Mouse (Mus musculus) CH12.LX (cell line): ENCODE data around the gene Ssbp3. TPM values are rescaled to one million over a fixed set of nuclear protein-coding genes. Genes with fewer than 3 reads are reported as not detected.

Experiments used
- DNase-seq: peaks from one replicate; pipeline ENCODE4 v3.0.0-alpha.2; 2013; ENCODE audit errors: extremely low read depth
- H3K27ac ChIP-seq: 2 replicates; pipeline ENCODE4 v1.5.1; 2012; ENCODE audit warnings: low read depth, mild to moderate bottlenecking, control low read depth, moderate library complexity; ENCODE audit not compliant: insufficient read depth
- H3K27me3 ChIP-seq: replicated peaks from 2 replicates; pipeline ENCODE3; 2012; ENCODE audit warnings: inconsistent platforms
- H3K36me3 ChIP-seq, 2 experiments: replicated peaks in 1 of 2; 2 replicates each; pipeline versions ENCODE3 to v1.6.1; 2012; ENCODE audit warnings: inconsistent platforms in 1 of 2, low read length in 1 of 2, mild to moderate bottlenecking in 1 of 2, mixed read lengths in 1 of 2, moderate library complexity in 1 of 2; ENCODE audit not compliant: control insufficient read depth in 1 of 2, insufficient read depth in 1 of 2
- H3K4me1 ChIP-seq, 2 experiments: 2 replicates each; pipeline ENCODE4 v1.6.1; 2012; ENCODE audit warnings: inconsistent platforms in 1 of 2, moderate library complexity in 1 of 2; ENCODE audit not compliant: insufficient read depth in 2 of 2, control insufficient read depth in 1 of 2
- H3K4me2 ChIP-seq: 2 replicates; pipeline ENCODE4 v1.6.1; 2012; ENCODE audit warnings: low read depth, mild to moderate bottlenecking, control low read depth; ENCODE audit not compliant: poor library complexity, insufficient read depth, severe bottlenecking
- H3K4me3 ChIP-seq, 3 experiments: fragments of 150-350 bp in 1 of 3; sonication (generic) in 1 of 3; replicated peaks in 1 of 3; 2 replicates each; pipeline versions ENCODE3 to v1.5.1; 2011 to 2012; ENCODE audit warnings: low read depth in 2 of 3, low read length in 2 of 3, mild to moderate bottlenecking in 2 of 3, moderate library complexity in 2 of 3, control low read depth in 1 of 3, improper control_type of control experiment in 1 of 3, inconsistent platforms in 1 of 3, mixed read lengths in 1 of 3; ENCODE audit not compliant: poor library complexity in 1 of 3
- H3K79me2 ChIP-seq: replicated peaks from 2 replicates; pipeline ENCODE4 v1.6.1; 2012; ENCODE audit warnings: mild to moderate bottlenecking, moderate library complexity; ENCODE audit not compliant: control insufficient read depth, poor library complexity, insufficient read depth, severe bottlenecking; ENCODE audit errors: extremely low read depth
- H3K9ac ChIP-seq: 2 replicates; pipeline ENCODE4 v1.6.1; 2012; ENCODE audit warnings: low read depth, mild to moderate bottlenecking, control low read depth, moderate library complexity; ENCODE audit not compliant: insufficient read depth
- H3K9me3 ChIP-seq: replicated peaks from 2 replicates; pipeline ENCODE3; 2012; ENCODE audit warnings: low read length, inconsistent platforms, mixed read lengths
- CHD1 ChIP-seq: IDR thresholded peaks from 2 replicates; pipeline ENCODE4 v1.6.1; 2012; ENCODE audit warnings: low read depth, low read length, improper control_type of control experiment, inconsistent platforms
- CHD2 ChIP-seq: IDR thresholded peaks from 2 replicates; pipeline ENCODE4 v1.6.1; 2011; ENCODE audit warnings: low read length, improper control_type of control experiment
- E2F4 ChIP-seq: IDR thresholded peaks from 2 replicates; pipeline ENCODE4 v1.6.1; 2011; ENCODE audit warnings: low read depth, low read length, improper control_type of control experiment; ENCODE audit not compliant: insufficient replicate concordance
- ELF1 ChIP-seq: IDR thresholded peaks from 2 replicates; pipeline ENCODE4 v1.6.1; 2014; ENCODE audit warnings: low read depth, mild to moderate bottlenecking, inconsistent platforms, low read length, improper control_type of control experiment
- EP300 ChIP-seq: IDR thresholded peaks from 2 replicates; pipeline ENCODE4 v1.6.1; 2011; ENCODE audit warnings: low read length, improper control_type of control experiment
- ETS1 ChIP-seq: conservative IDR thresholded peaks from 2 replicates; pipeline ENCODE4 v1.6.1; 2012; ENCODE audit warnings: low read depth, mild to moderate bottlenecking, inconsistent platforms, low read length, improper control_type of control experiment, moderate library complexity
- IRF4 ChIP-seq: IDR thresholded peaks from 2 replicates; pipeline ENCODE4 v1.6.1; 2014; ENCODE audit warnings: low read depth, mild to moderate bottlenecking, inconsistent platforms, low read length, improper control_type of control experiment
- JUN ChIP-seq: IDR thresholded peaks from 2 replicates; pipeline ENCODE4 v1.6.1; 2011; ENCODE audit warnings: low read depth, mild to moderate bottlenecking, low read length, improper control_type of control experiment, moderate library complexity; ENCODE audit not compliant: insufficient read depth
- JUND ChIP-seq: conservative IDR thresholded peaks from 2 replicates; pipeline ENCODE4 v1.6.1; 2011; ENCODE audit warnings: low read depth, low read length, improper control_type of control experiment
- KAT2A ChIP-seq: IDR thresholded peaks from 2 replicates; pipeline ENCODE4 v1.6.1; 2012; ENCODE audit warnings: low read length, improper control_type of control experiment, inconsistent platforms; ENCODE audit not compliant: insufficient replicate concordance
- MAFK ChIP-seq: IDR thresholded peaks from 2 replicates; pipeline ENCODE4 v1.6.1; 2011; ENCODE audit warnings: low read length, improper control_type of control experiment; ENCODE audit not compliant: insufficient replicate concordance
- MAX ChIP-seq: IDR thresholded peaks from 2 replicates; pipeline ENCODE4 v1.6.1; 2011; ENCODE audit warnings: low read length, improper control_type of control experiment
- MEF2A ChIP-seq: IDR thresholded peaks from 2 replicates; pipeline ENCODE4 v1.6.1; 2014; ENCODE audit warnings: low read depth, mild to moderate bottlenecking, inconsistent platforms, low read length, improper control_type of control experiment, borderline replicate concordance
- MXI1 ChIP-seq: IDR thresholded peaks from 2 replicates; pipeline ENCODE4 v1.6.1; 2011; ENCODE audit warnings: mild to moderate bottlenecking, low read depth, low read length, improper control_type of control experiment
- NELFE ChIP-seq: IDR thresholded peaks from 2 replicates; pipeline ENCODE4 v1.6.1; 2011; ENCODE audit warnings: low read depth, low read length, improper control_type of control experiment
- POLR2AphosphoS2 ChIP-seq: IDR thresholded peaks from 2 replicates; pipeline ENCODE4 v1.6.1; 2011; ENCODE audit warnings: low read depth, low read length, improper control_type of control experiment
- RAD21 ChIP-seq: IDR thresholded peaks from 2 replicates; pipeline ENCODE4 v1.6.1; 2011; ENCODE audit warnings: low read depth, mild to moderate bottlenecking, low read length, improper control_type of control experiment, moderate library complexity
- RCOR1 ChIP-seq: conservative IDR thresholded peaks from 2 replicates; pipeline ENCODE4 v1.6.1; 2012; ENCODE audit warnings: low read depth, mild to moderate bottlenecking, inconsistent platforms, low read length, improper control_type of control experiment
- SMC3 ChIP-seq: IDR thresholded peaks from 2 replicates; pipeline ENCODE4 v1.6.1; 2011; ENCODE audit warnings: low read depth, low read length, improper control_type of control experiment
- TCF12 ChIP-seq: IDR thresholded peaks from 2 replicates; pipeline ENCODE4 v1.6.1; 2014; ENCODE audit warnings: low read depth, mild to moderate bottlenecking, inconsistent platforms, low read length, improper control_type of control experiment
- UBTF ChIP-seq: IDR thresholded peaks from 2 replicates; pipeline ENCODE4 v1.6.1; 2012; ENCODE audit warnings: low read depth, mild to moderate bottlenecking, inconsistent platforms, low read length, improper control_type of control experiment, moderate library complexity
- ZKSCAN1 ChIP-seq: IDR thresholded peaks from 2 replicates; pipeline ENCODE4 v1.6.1; 2012; ENCODE audit warnings: low read depth, inconsistent platforms, low read length, improper control_type of control experiment, borderline replicate concordance
- dilution Hi-C: fragments of 300-500 bp; cut with MboI; formaldehyde crosslinking; loops from 2 replicates; pipeline ENCODE4 v1.14.3; 2020; ENCODE audit warnings: low sequenced_read_pairs; ENCODE audit not compliant: extremely low pct_unique_long_range_greater_than_20kb, extremely low pct_ligation_motif_present
- in situ Hi-C: fragments of 300-500 bp; cut with MboI; formaldehyde crosslinking; loops from 3 replicates; pipeline ENCODE4 v1.14.3; 2019; ENCODE audit warnings: low sequenced_read_pairs, low pct_ligation_motif_present, low pct_unique_long_range_greater_than_20kb, mixed read lengths
- polyA plus RNA-seq: library from polyadenylated mRNA; unstranded; fragments of >175 nt; gene quantifications from 2 replicates; pipeline ENCODE4 v1.2.1, GENCODE M21; 2012; ENCODE audit warnings: low read depth; ENCODE audit not compliant: insufficient read length
- total RNA-seq, 2 experiments: library from RNA; depleted of rRNA; stranded (reverse); fragments of 300-350 nt in 1 of 2; fragments of >200 nt in 1 of 2; gene quantifications; 2 replicates each; pipeline ENCODE4 v1.2.3; 2012 to 2014

Gene Ssbp3
- total and polyA plus RNA-seq, 3 experiments: 32.4 to 129 (median 76.5) TPM

DNA sequence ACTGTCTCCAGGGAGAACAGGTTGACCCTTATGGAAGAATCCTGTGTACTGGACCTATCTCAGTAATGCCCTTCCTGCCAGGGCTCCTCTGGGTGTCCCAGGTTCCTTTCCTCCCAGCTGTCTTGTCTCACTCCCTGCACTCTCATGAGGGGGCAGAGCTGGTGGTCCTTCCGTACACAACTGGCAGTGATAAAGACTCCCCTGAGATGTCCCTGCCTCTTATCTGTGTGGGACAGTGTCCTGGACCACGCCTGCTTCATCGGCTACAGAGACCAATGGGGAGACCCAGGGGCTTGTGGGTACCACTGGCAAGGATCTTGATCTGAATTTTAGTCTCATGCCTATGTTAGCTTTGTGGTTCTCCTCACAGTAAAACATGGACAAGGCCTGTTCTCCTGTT is 12.4 kb downstream of the Ssbp3 start:
- Histone ChIP-seq H3K27ac (no peak overlapping the region), H3K9ac (no peak overlapping the region), H3K27me3 (no peaks in the 10 kb centered on the region)

DNA sequence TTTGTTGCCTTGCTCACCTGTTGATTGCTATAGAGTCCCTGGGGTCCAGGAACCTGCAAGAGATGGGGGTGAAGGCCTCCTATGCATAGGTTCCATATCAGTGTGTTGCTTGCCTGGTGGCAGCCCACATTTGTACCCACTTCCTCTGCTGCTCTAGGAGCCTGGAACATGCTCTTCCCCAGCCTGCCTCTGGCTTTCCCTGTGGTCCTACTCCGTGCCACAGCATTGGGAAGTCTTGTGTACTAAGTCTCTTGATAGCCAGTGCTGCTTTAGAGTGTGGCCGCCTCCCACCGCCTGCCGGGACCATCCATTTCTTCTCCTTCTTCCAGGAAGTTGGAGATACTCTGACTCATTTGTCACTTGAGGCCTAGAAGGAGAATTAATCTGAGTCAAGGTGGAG is 13.7 kb downstream of the Ssbp3 start:
- no peaks in the 10 kb centered on the region for H3K9me3 ChIP-seq
- no peak overlapping the region for H3K4me3 ChIP-seq
- dilution Hi-C loops (no loop called here), in situ Hi-C loops (no loop called here)
- H3K36me3 ChIP-seq: peaks cover 51 to 95% of the 10 kb centered on the region in 2 experiments
- no peak for DNase-seq
- TF ChIP-seq TCF12: no peak
- TF ChIP-seq ETS1: no peak
- TF ChIP-seq POLR2AphosphoS2: no peak
- no peak for TF ChIP-seq JUN
- no peak for TF ChIP-seq NELFE
- no peak for TF ChIP-seq CHD2
- no peak for TF ChIP-seq ELF1
- no peak for TF ChIP-seq MEF2A
- no peak for TF ChIP-seq JUND
- TF ChIP-seq E2F4: no peak
- no peak for TF ChIP-seq IRF4
- TF ChIP-seq CHD1: no peak
- TF ChIP-seq RAD21: no peak
- TF ChIP-seq SMC3: no peak
- no peak for TF ChIP-seq MAFK
- no peak for TF ChIP-seq UBTF
- TF ChIP-seq EP300: no peak
- no peak for TF ChIP-seq RCOR1
- no peak for TF ChIP-seq KAT2A
- no peak overlapping the region for H3K27ac ChIP-seq
- H3K79me2 ChIP-seq: peaks cover 6% of the 10 kb centered on the region
- H3K9ac ChIP-seq: no peak overlapping the region
- no peak overlapping the region for H3K4me2 ChIP-seq
- no peaks in the 10 kb centered on the region for H3K27me3 ChIP-seq
- peaks cover 24 to 80% of the 10 kb centered on the region in 2 experiments for H3K4me1 ChIP-seq

More for the DNA sequence above, 12.4 kb downstream of the Ssbp3 start:
- no peaks in the 10 kb centered on the region for H3K9me3 ChIP-seq
- peaks cover 2% of the 10 kb centered on the region; the same call in 1 of the 2 replicates for H3K79me2 ChIP-seq
- peaks cover 45 to 95% of the 10 kb centered on the region in 2 experiments for H3K36me3 ChIP-seq
- dilution Hi-C loops (no loop called here), in situ Hi-C loops (no loop called here)
- TF ChIP-seq JUN: no peak
- no peak for TF ChIP-seq E2F4
- no peak for TF ChIP-seq NELFE
- TF ChIP-seq ELF1: no peak
- TF ChIP-seq MAX: no peak
- no peak for TF ChIP-seq ZKSCAN1
- TF ChIP-seq MXI1: no peak
- TF ChIP-seq UBTF: no peak
- no peak overlapping the region for H3K4me2 ChIP-seq
- peaks cover 29 to 88% of the 10 kb centered on the region in 2 experiments for H3K4me1 ChIP-seq
- no peak for DNase-seq
- no peak overlapping the region for H3K4me3 ChIP-seq
